Mouse (Mus musculus): Measurements from ENCODE around the gene Capg. TPM values are rescaled to one million over a fixed set of nuclear protein-coding genes. Genes with fewer than 3 reads are reported as not detected.
"Not testable (repeated sequence)": the region's sequence is repeated elsewhere in the genome, so short reads cannot be mapped to it uniquely, and the experiment has no call there.

The Capg gene
- polyA plus RNA-seq, 1 experiment from 2014 or later = 22.6 TPM

- WGBS = 14% methylated on average over 1 of the region's 1 CpGs
- not testable (repeated sequence) for H3K27ac ChIP-seq; H3K36me3 ChIP-seq; H3K4me1 ChIP-seq (replicated peaks); H3K27me3 ChIP-seq; H3K4me2 ChIP-seq; H3K9me3 ChIP-seq (replicated peaks); H3K4me3 ChIP-seq; H3K9ac ChIP-seq
- ATAC-seq (replicated peaks; ENCODE audit: insufficient number of reproducible peaks, insufficient read depth, low FRiP score, low read depth) = peak; percentile 56
These were observed 10.6 kb upstream of the Capg start for GRCm38 (mm10) chr6:72533555-72533954.

- H3K4me3 ChIP-seq = no peak overlapping the region
- ATAC-seq (replicated peaks; ENCODE audit: insufficient number of reproducible peaks, insufficient read depth, low FRiP score, low read depth) = peak; percentile 43
- H3K4me1 ChIP-seq (replicated peaks) = peaks cover 13% of the 10 kb centered on the region
- no peak overlapping the region for H3K27ac ChIP-seq
- H3K9ac ChIP-seq = no peak overlapping the region
- WGBS = 42% methylated on average over 9 of the region's 9 CpGs
- H3K9me3 ChIP-seq (replicated peaks) = no peaks in the 10 kb centered on the region
- H3K4me2 ChIP-seq = no peak overlapping the region
- no peaks in the 10 kb centered on the region for H3K36me3 ChIP-seq
- H3K27me3 ChIP-seq = no peaks in the 10 kb centered on the region
These were observed 10.0 kb upstream of the Capg start for GRCm38 (mm10) chr6:72534035-72534809.

- Histone ChIP-seq H3K9me3 (replicated peaks) (no peaks in the 10 kb centered on the region), H3K4me1 (replicated peaks) (peaks cover 13% of the 10 kb centered on the region), H3K27me3 (no peaks in the 10 kb centered on the region), H3K36me3 (no peaks in the 10 kb centered on the region), H3K9ac (no peak overlapping the region), H3K4me2 (peak overlapping the region; percentile 54), H3K4me3 (peak overlapping the region; percentile 17; the same call in 1 of the 2 replicates), H3K27ac (no peak overlapping the region)
- no peak for ATAC-seq (replicated peaks; ENCODE audit: insufficient number of reproducible peaks, insufficient read depth, low FRiP score, low read depth)
- WGBS = 5% methylated on average over 9 of the region's 9 CpGs
These were observed 9.0 kb upstream of the Capg start for GRCm38 (mm10) chr6:72535165-72535564.

GRCm38 (mm10) chr6:72537998-72538500 lies 6.1 kb upstream of the Capg start:
- H3K9me3 ChIP-seq (replicated peaks) = no peaks in the 10 kb centered on the region
- 49% methylated on average over 10 of the region's 10 CpGs for WGBS
- peak overlapping the region; percentile 72 for H3K4me2 ChIP-seq
- H3K9ac ChIP-seq = peak overlapping the region; percentile 62
- peaks cover 13% of the 10 kb centered on the region for H3K4me1 ChIP-seq (replicated peaks)
- peak overlapping the region; percentile 61 for H3K4me3 ChIP-seq
- H3K27ac ChIP-seq = 0 out of 2 replicates have a peak overlapping the region, but pooled peaks have one; percentile 28
- ATAC-seq (replicated peaks; ENCODE audit: insufficient number of reproducible peaks, insufficient read depth, low FRiP score, low read depth) = no peak
- H3K27me3 ChIP-seq = no peaks in the 10 kb centered on the region
- no peaks in the 10 kb centered on the region for H3K36me3 ChIP-seq

- Histone ChIP-seq H3K27me3 (no peaks in the 10 kb centered on the region), H3K27ac (0 out of 2 replicates have a peak overlapping the region, but pooled peaks have one; percentile 28), H3K9me3 (replicated peaks) (no peaks in the 10 kb centered on the region), H3K4me1 (replicated peaks) (peaks cover 18% of the 10 kb centered on the region), H3K4me2 (peak overlapping the region; percentile 72), H3K9ac (peak overlapping the region; percentile 62), H3K36me3 (no peaks in the 10 kb centered on the region), H3K4me3 (peak overlapping the region; percentile 61)
- 2% methylated on average over 16 of the region's 16 CpGs for WGBS
- ATAC-seq (replicated peaks; ENCODE audit: insufficient number of reproducible peaks, insufficient read depth, low FRiP score, low read depth) = peak; percentile 94
These were observed 5.6 kb upstream of the Capg start for GRCm38 (mm10) chr6:72538562-72539031.

- H3K9ac ChIP-seq = no peak overlapping the region
- no peaks in the 10 kb centered on the region for H3K9me3 ChIP-seq (replicated peaks)
- no peaks in the 10 kb centered on the region for H3K27me3 ChIP-seq
- WGBS = 74% methylated on average over 12 of the region's 12 CpGs
- no peak for ATAC-seq (replicated peaks; ENCODE audit: insufficient number of reproducible peaks, insufficient read depth, low FRiP score, low read depth)
- H3K4me2 ChIP-seq = no peak overlapping the region
- H3K4me3 ChIP-seq = no peak overlapping the region
- H3K27ac ChIP-seq = no peak overlapping the region
- no peaks in the 10 kb centered on the region for H3K36me3 ChIP-seq
- peaks cover 20% of the 10 kb centered on the region for H3K4me1 ChIP-seq (replicated peaks)
These were observed 833 bp upstream of the Capg start for GRCm38 (mm10) chr6:72543265-72543850.

GRCm38 (mm10) chr6:72545377-72545776 lies 1.2 kb downstream of the Capg start:
- Histone ChIP-seq H3K4me2 (no peak overlapping the region), H3K4me3 (no peak overlapping the region), H3K9me3 (replicated peaks) (no peaks in the 10 kb centered on the region), H3K9ac (no peak overlapping the region), H3K36me3 (no peaks in the 10 kb centered on the region), H3K27ac (no peak overlapping the region), H3K27me3 (no peaks in the 10 kb centered on the region), H3K4me1 (replicated peaks) (peaks cover 18% of the 10 kb centered on the region)
- no peak for ATAC-seq (replicated peaks; ENCODE audit: insufficient number of reproducible peaks, insufficient read depth, low FRiP score, low read depth)
- WGBS = 66% methylated on average over 7 of the region's 7 CpGs

- Histone ChIP-seq H3K4me1 (replicated peaks) (peaks cover 22% of the 10 kb centered on the region), H3K4me3 (no peak overlapping the region), H3K27me3 (no peaks in the 10 kb centered on the region), H3K9me3 (replicated peaks) (no peaks in the 10 kb centered on the region), H3K9ac (no peak overlapping the region), H3K4me2 (no peak overlapping the region), H3K27ac (no peak overlapping the region), H3K36me3 (no peaks in the 10 kb centered on the region)
- ATAC-seq (replicated peaks; ENCODE audit: insufficient number of reproducible peaks, insufficient read depth, low FRiP score, low read depth) = no peak
- 94% methylated on average over 2 of the region's 2 CpGs for WGBS
These were observed 2.9 kb downstream of the Capg start for GRCm38 (mm10) chr6:72547121-72547520.

GRCm38 (mm10) chr6:72547862-72548261 lies 3.7 kb downstream of the Capg start:
- 74% methylated on average over 3 of the region's 3 CpGs for WGBS
- H3K4me2 ChIP-seq = no peak overlapping the region
- no peaks in the 10 kb centered on the region for H3K27me3 ChIP-seq
- no peaks in the 10 kb centered on the region for H3K36me3 ChIP-seq
- H3K4me1 ChIP-seq (replicated peaks) = peaks cover 28% of the 10 kb centered on the region
- H3K9me3 ChIP-seq (replicated peaks) = no peaks in the 10 kb centered on the region
- no peak overlapping the region for H3K27ac ChIP-seq
- H3K4me3 ChIP-seq = no peak overlapping the region
- H3K9ac ChIP-seq = no peak overlapping the region
- ATAC-seq (replicated peaks; ENCODE audit: insufficient number of reproducible peaks, insufficient read depth, low FRiP score, low read depth) = no peak

GRCm38 (mm10) chr6:72549041-72549580 lies 4.9 kb downstream of the Capg start:
- ATAC-seq (replicated peaks; ENCODE audit: insufficient number of reproducible peaks, insufficient read depth, low FRiP score, low read depth) = no peak
- no peak overlapping the region for H3K4me3 ChIP-seq
- 49% methylated on average over 9 of the region's 9 CpGs for WGBS
- peak overlapping the region; percentile 5; the same call in 1 of the 2 replicates for H3K27ac ChIP-seq
- H3K4me2 ChIP-seq = no peak overlapping the region
- H3K9me3 ChIP-seq (replicated peaks) = no peaks in the 10 kb centered on the region
- H3K36me3 ChIP-seq = no peaks in the 10 kb centered on the region
- no peak overlapping the region for H3K9ac ChIP-seq
- no peaks in the 10 kb centered on the region for H3K27me3 ChIP-seq
- peaks cover 26% of the 10 kb centered on the region for H3K4me1 ChIP-seq (replicated peaks)

- WGBS = 54% methylated on average over 6 of the region's 6 CpGs
- Histone ChIP-seq H3K36me3 (no peaks in the 10 kb centered on the region), H3K27ac (no peak overlapping the region), H3K4me3 (no peak overlapping the region), H3K4me1 (replicated peaks) (peaks cover 19% of the 10 kb centered on the region), H3K9me3 (replicated peaks) (no peaks in the 10 kb centered on the region), H3K27me3 (no peaks in the 10 kb centered on the region), H3K9ac (no peak overlapping the region), H3K4me2 (no peak overlapping the region)
- no peak for ATAC-seq (replicated peaks; ENCODE audit: insufficient number of reproducible peaks, insufficient read depth, low FRiP score, low read depth)
These were observed 5.8 kb downstream of the Capg start for GRCm38 (mm10) chr6:72550025-72550424.

Measured in heart, embryonic 15.5 days (tissue).